Mouse (Mus musculus) CH12.LX (cell line): ENCODE results near the gene Khnyn. TPM values are rescaled to one million over a fixed set of nuclear protein-coding genes. Genes with fewer than 3 reads are reported as not detected.

Source experiments
- DNase-seq: peaks from one replicate; pipeline ENCODE4 v3.0.0-alpha.2; 2013; ENCODE audit errors: extremely low read depth
- H3K27ac ChIP-seq: 2 replicates; pipeline ENCODE4 v1.5.1; 2012; ENCODE audit warnings: low read depth, mild to moderate bottlenecking, control low read depth, moderate library complexity; ENCODE audit not compliant: insufficient read depth
- H3K27me3 ChIP-seq: replicated peaks from 2 replicates; pipeline ENCODE3; 2012; ENCODE audit warnings: inconsistent platforms
- H3K36me3 ChIP-seq, 2 experiments: replicated peaks in 1 of 2; 2 replicates each; pipeline versions ENCODE3 to v1.6.1; 2012; ENCODE audit warnings: inconsistent platforms in 1 of 2, low read length in 1 of 2, mild to moderate bottlenecking in 1 of 2, mixed read lengths in 1 of 2, moderate library complexity in 1 of 2; ENCODE audit not compliant: control insufficient read depth in 1 of 2, insufficient read depth in 1 of 2
- H3K4me1 ChIP-seq, 2 experiments: 2 replicates each; pipeline ENCODE4 v1.6.1; 2012; ENCODE audit warnings: inconsistent platforms in 1 of 2, moderate library complexity in 1 of 2; ENCODE audit not compliant: insufficient read depth in 2 of 2, control insufficient read depth in 1 of 2
- H3K4me2 ChIP-seq: 2 replicates; pipeline ENCODE4 v1.6.1; 2012; ENCODE audit warnings: low read depth, mild to moderate bottlenecking, control low read depth; ENCODE audit not compliant: poor library complexity, insufficient read depth, severe bottlenecking
- H3K4me3 ChIP-seq, 3 experiments: fragments of 150-350 bp in 1 of 3; sonication (generic) in 1 of 3; replicated peaks in 1 of 3; 2 replicates each; pipeline versions ENCODE3 to v1.5.1; 2011 to 2012; ENCODE audit warnings: low read depth in 2 of 3, low read length in 2 of 3, mild to moderate bottlenecking in 2 of 3, moderate library complexity in 2 of 3, control low read depth in 1 of 3, improper control_type of control experiment in 1 of 3, inconsistent platforms in 1 of 3, mixed read lengths in 1 of 3; ENCODE audit not compliant: poor library complexity in 1 of 3
- H3K79me2 ChIP-seq: replicated peaks from 2 replicates; pipeline ENCODE4 v1.6.1; 2012; ENCODE audit warnings: mild to moderate bottlenecking, moderate library complexity; ENCODE audit not compliant: control insufficient read depth, poor library complexity, insufficient read depth, severe bottlenecking; ENCODE audit errors: extremely low read depth
- H3K9ac ChIP-seq: 2 replicates; pipeline ENCODE4 v1.6.1; 2012; ENCODE audit warnings: low read depth, mild to moderate bottlenecking, control low read depth, moderate library complexity; ENCODE audit not compliant: insufficient read depth
- H3K9me3 ChIP-seq: replicated peaks from 2 replicates; pipeline ENCODE3; 2012; ENCODE audit warnings: low read length, inconsistent platforms, mixed read lengths
- BHLHE40 ChIP-seq: IDR thresholded peaks from 2 replicates; pipeline ENCODE4 v1.6.1; 2011; ENCODE audit warnings: mild to moderate bottlenecking, low read depth, low read length, improper control_type of control experiment
- CHD1 ChIP-seq: IDR thresholded peaks from 2 replicates; pipeline ENCODE4 v1.6.1; 2012; ENCODE audit warnings: low read depth, low read length, improper control_type of control experiment, inconsistent platforms
- CTCF ChIP-seq, 2 experiments: IDR thresholded peaks in 1 of 2; conservative IDR thresholded peaks in 1 of 2; 2 replicates each; pipeline ENCODE4 v1.5.1; 2011 to 2012; ENCODE audit warnings: low read depth in 2 of 2, low read length in 2 of 2, improper control_type of control experiment in 1 of 2, inconsistent platforms in 1 of 2, mild to moderate bottlenecking in 1 of 2, moderate library complexity in 1 of 2
- E2F4 ChIP-seq: IDR thresholded peaks from 2 replicates; pipeline ENCODE4 v1.6.1; 2011; ENCODE audit warnings: low read depth, low read length, improper control_type of control experiment; ENCODE audit not compliant: insufficient replicate concordance
- ELF1 ChIP-seq: IDR thresholded peaks from 2 replicates; pipeline ENCODE4 v1.6.1; 2014; ENCODE audit warnings: low read depth, mild to moderate bottlenecking, inconsistent platforms, low read length, improper control_type of control experiment
- GABPA ChIP-seq: IDR thresholded peaks from 2 replicates; pipeline ENCODE4 v1.6.1; 2012; ENCODE audit warnings: low read depth, low read length, improper control_type of control experiment, inconsistent platforms; ENCODE audit not compliant: insufficient replicate concordance
- HCFC1 ChIP-seq: IDR thresholded peaks from 2 replicates; pipeline ENCODE4 v1.6.1; 2012; ENCODE audit warnings: low read depth, mild to moderate bottlenecking, inconsistent platforms, low read length, improper control_type of control experiment
- JUN ChIP-seq: IDR thresholded peaks from 2 replicates; pipeline ENCODE4 v1.6.1; 2011; ENCODE audit warnings: low read depth, mild to moderate bottlenecking, low read length, improper control_type of control experiment, moderate library complexity; ENCODE audit not compliant: insufficient read depth
- KAT2A ChIP-seq: IDR thresholded peaks from 2 replicates; pipeline ENCODE4 v1.6.1; 2012; ENCODE audit warnings: low read length, improper control_type of control experiment, inconsistent platforms; ENCODE audit not compliant: insufficient replicate concordance
- MAFK ChIP-seq: IDR thresholded peaks from 2 replicates; pipeline ENCODE4 v1.6.1; 2011; ENCODE audit warnings: low read length, improper control_type of control experiment; ENCODE audit not compliant: insufficient replicate concordance
- MAX ChIP-seq: IDR thresholded peaks from 2 replicates; pipeline ENCODE4 v1.6.1; 2011; ENCODE audit warnings: low read length, improper control_type of control experiment
- MAZ ChIP-seq: IDR thresholded peaks from 2 replicates; pipeline ENCODE4 v1.6.1; 2012; ENCODE audit warnings: low read depth, mild to moderate bottlenecking, inconsistent platforms, low read length, improper control_type of control experiment, moderate library complexity
- MEF2A ChIP-seq: IDR thresholded peaks from 2 replicates; pipeline ENCODE4 v1.6.1; 2014; ENCODE audit warnings: low read depth, mild to moderate bottlenecking, inconsistent platforms, low read length, improper control_type of control experiment, borderline replicate concordance
- MXI1 ChIP-seq: IDR thresholded peaks from 2 replicates; pipeline ENCODE4 v1.6.1; 2011; ENCODE audit warnings: mild to moderate bottlenecking, low read depth, low read length, improper control_type of control experiment
- NRF1 ChIP-seq: IDR thresholded peaks from 2 replicates; pipeline ENCODE4 v1.6.1; 2014; ENCODE audit warnings: low read depth, mild to moderate bottlenecking, inconsistent platforms, low read length, improper control_type of control experiment, moderate library complexity
- PAX5 ChIP-seq: IDR thresholded peaks from 2 replicates; pipeline ENCODE4 v1.6.1; 2012; ENCODE audit warnings: low read length, inconsistent platforms, mixed read lengths
- TBP ChIP-seq: conservative IDR thresholded peaks from 2 replicates; pipeline ENCODE4 v1.6.1; 2011; ENCODE audit warnings: low read depth, low read length, improper control_type of control experiment
- TCF12 ChIP-seq: IDR thresholded peaks from 2 replicates; pipeline ENCODE4 v1.6.1; 2014; ENCODE audit warnings: low read depth, mild to moderate bottlenecking, inconsistent platforms, low read length, improper control_type of control experiment
- USF1 ChIP-seq: IDR thresholded peaks from 2 replicates; pipeline ENCODE4 v1.6.1; 2014; ENCODE audit warnings: low read depth, mild to moderate bottlenecking, inconsistent platforms, low read length, improper control_type of control experiment
- ZKSCAN1 ChIP-seq: IDR thresholded peaks from 2 replicates; pipeline ENCODE4 v1.6.1; 2012; ENCODE audit warnings: low read depth, inconsistent platforms, low read length, improper control_type of control experiment, borderline replicate concordance
- ZNF384 ChIP-seq: IDR thresholded peaks from 2 replicates; pipeline ENCODE4 v1.6.1; 2012; ENCODE audit warnings: low read depth, low read length, improper control_type of control experiment, inconsistent platforms
- dilution Hi-C: fragments of 300-500 bp; cut with MboI; formaldehyde crosslinking; loops from 2 replicates; pipeline ENCODE4 v1.14.3; 2020; ENCODE audit warnings: low sequenced_read_pairs; ENCODE audit not compliant: extremely low pct_unique_long_range_greater_than_20kb, extremely low pct_ligation_motif_present
- in situ Hi-C: fragments of 300-500 bp; cut with MboI; formaldehyde crosslinking; loops from 3 replicates; pipeline ENCODE4 v1.14.3; 2019; ENCODE audit warnings: low sequenced_read_pairs, low pct_ligation_motif_present, low pct_unique_long_range_greater_than_20kb, mixed read lengths
- polyA plus RNA-seq: library from polyadenylated mRNA; unstranded; fragments of >175 nt; gene quantifications from 2 replicates; pipeline ENCODE4 v1.2.1, GENCODE M21; 2012; ENCODE audit warnings: low read depth; ENCODE audit not compliant: insufficient read length
- total RNA-seq, 2 experiments: library from RNA; depleted of rRNA; stranded (reverse); fragments of 300-350 nt in 1 of 2; fragments of >200 nt in 1 of 2; gene quantifications; 2 replicates each; pipeline ENCODE4 v1.2.3; 2012 to 2014

The Khnyn gene
- total and polyA plus RNA-seq, 3 experiments = 31.8 to 50.6 (median 35.8) TPM

GRCm38 (mm10) chr14:55853621-55854285 is 31.0 kb upstream of the Khnyn start, which contains the start of gene Nynrin:
Gene Nynrin (plus strand): TSS chr14:55854010.
- Histone ChIP-seq H3K79me2 (no peaks in the 10 kb centered on the region), H3K4me2 (no peak within 1 kb of the TSS), H3K9ac (no peak within 1 kb of the TSS), H3K27ac (no peak within 1 kb of the TSS), H3K9me3 (no peaks in the 10 kb centered on the region), H3K4me1 (peaks cover 9 to 31% of the 10 kb centered on the region in 2 experiments), H3K27me3 (no peaks in the 10 kb centered on the region), H3K4me3 (no peak within 1 kb of the TSS), H3K36me3 (no peaks in the 10 kb centered on the region)
- dilution Hi-C loops (no loop called here), in situ Hi-C loops (no loop called here)
- no peak for TF ChIP-seq TBP
- no peak for TF ChIP-seq MXI1
- TF ChIP-seq MEF2A = no peak
- no peak for TF ChIP-seq E2F4
- TF ChIP-seq MAX = no peak
- TF ChIP-seq ELF1 = no peak
- no peak for DNase-seq

GRCm38 (mm10) chr14:55854406-55855100 is 30.2 kb upstream of the Khnyn start:
- no peak overlapping the region for H3K4me3 ChIP-seq
- no peaks in the 10 kb centered on the region for H3K36me3 ChIP-seq
- no peak for DNase-seq
- TF ChIP-seq MAFK = no peak
- no peak for TF ChIP-seq PAX5
- no peak for TF ChIP-seq CHD1
- no peak for TF ChIP-seq E2F4
- no peak for TF ChIP-seq ZNF384
- TF ChIP-seq USF1 = no peak
- no peak for TF ChIP-seq ZKSCAN1
- TF ChIP-seq JUN = no peak
- TF ChIP-seq BHLHE40 = no peak
- no peak for TF ChIP-seq HCFC1
- TF ChIP-seq KAT2A = no peak
- TF ChIP-seq CTCF (conservative IDR thresholded peaks at IDR 0.05 in 1 of 2, IDR thresholded peaks at IDR 0.05 in 1 of 2; ENCODE audit: low read depth in 2 of 2, low read length in 2 of 2) = no peak
- no peak for TF ChIP-seq NRF1
- no peak for TF ChIP-seq GABPA
- TF ChIP-seq MAZ = no peak
- no peak for TF ChIP-seq TCF12
- H3K4me1 ChIP-seq = peaks cover 9 to 31% of the 10 kb centered on the region in 2 experiments
- no peak overlapping the region for H3K4me2 ChIP-seq
- in situ Hi-C loops (no loop called here), dilution Hi-C loops (no loop called here)
- H3K9me3 ChIP-seq = no peaks in the 10 kb centered on the region
- H3K27me3 ChIP-seq = no peaks in the 10 kb centered on the region
- H3K79me2 ChIP-seq = no peaks in the 10 kb centered on the region
- H3K27ac ChIP-seq = no peak overlapping the region
- no peak overlapping the region for H3K9ac ChIP-seq
